Mouse (Mus musculus): Measurements from ENCODE around the gene Gpx6. TPM values are rescaled to one million over a fixed set of nuclear protein-coding genes. Genes with fewer than 3 reads are reported as not detected.

Gpx6 gene
- polyA plus RNA-seq, 1 experiment: not detected

DNA sequence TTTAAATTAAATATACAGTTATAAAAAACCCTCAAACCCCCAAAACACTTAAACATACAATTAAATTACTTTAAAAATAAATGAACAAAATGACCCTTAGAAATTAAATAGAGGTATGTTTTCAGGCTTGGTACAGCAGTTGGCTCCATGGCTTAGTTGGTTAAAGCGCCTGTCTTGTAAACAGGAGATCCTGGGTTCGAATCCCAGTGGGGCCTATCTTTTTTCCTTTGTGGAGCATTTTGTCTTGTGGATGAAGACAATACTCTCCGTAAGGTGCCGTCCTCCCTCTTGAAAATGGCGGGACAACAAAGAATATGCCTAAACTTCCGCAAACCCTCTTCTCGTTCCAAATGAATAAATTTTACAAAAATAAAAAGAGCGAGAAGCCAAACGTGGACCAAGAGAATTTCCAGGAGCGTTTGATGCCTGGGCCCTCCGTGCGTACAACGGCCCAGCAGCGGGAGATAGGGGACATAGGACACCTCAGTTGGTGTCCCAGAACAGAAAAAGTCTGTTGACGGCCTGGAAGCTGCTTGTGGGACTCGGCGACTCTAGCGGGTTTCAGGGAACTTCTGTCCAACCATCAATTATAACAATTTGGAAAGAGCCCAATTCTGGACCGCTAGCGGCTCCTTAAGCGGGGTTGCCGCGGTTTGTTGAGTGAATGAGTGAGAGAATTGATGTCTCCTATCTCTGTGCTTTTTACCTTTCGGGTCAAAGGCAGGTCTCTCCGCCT, 35.9 kb upstream of the Gpx6 start:
- Histone ChIP-seq H3K4me1 (ENCODE audit: control insufficient read depth, insufficient read depth, low read length) (no peaks in the 10 kb centered on the region; the same call in 1 of the 2 replicates), H3K4me3 (replicated peaks; ENCODE audit: control insufficient read depth, low read depth, low read length) (peak overlapping the region; percentile 42), H3K27ac (ENCODE audit: control insufficient read depth, insufficient read depth, low read depth, low read length, poor library complexity) (no peak overlapping the region)
- no peak for TF ChIP-seq CTCF (IDR thresholded peaks at IDR 0.05; ENCODE audit: control insufficient read depth, insufficient read depth, low read length)
- no peak for TF ChIP-seq POLR2A (IDR thresholded peaks at IDR 0.05; ENCODE audit: borderline replicate concordance, control insufficient read depth, low read depth, low read length)
- WGBS: under 1% methylated on average over 25 of the region's 25 CpGs

DNA sequence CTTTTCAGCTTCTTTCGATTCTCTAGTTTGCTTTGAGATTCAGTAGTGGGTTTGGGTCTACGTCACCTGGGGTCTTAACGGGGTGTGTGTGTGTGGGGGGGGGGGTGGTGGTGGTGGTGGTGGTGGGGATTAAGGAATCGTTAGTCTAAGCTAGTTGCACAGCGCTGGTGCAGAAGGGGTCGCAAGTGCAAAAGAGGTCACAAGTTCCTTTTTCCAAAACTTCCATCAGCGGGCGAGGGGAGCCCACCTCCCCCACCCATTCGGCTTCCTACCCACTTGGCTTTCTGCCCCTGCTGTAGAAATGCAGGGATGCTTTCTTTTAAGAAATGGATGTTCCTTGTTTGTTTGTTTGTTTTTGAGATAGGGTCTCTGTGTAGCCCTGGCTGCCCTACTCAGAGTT, 35.4 kb upstream of the Gpx6 start:
- WGBS: under 1% methylated on average over 9 of the region's 9 CpGs
- Histone ChIP-seq H3K4me3 (replicated peaks; ENCODE audit: control insufficient read depth, low read depth, low read length) (no peak overlapping the region), H3K4me1 (ENCODE audit: control insufficient read depth, insufficient read depth, low read length) (no peaks in the 10 kb centered on the region; the same call in 1 of the 2 replicates), H3K27ac (ENCODE audit: control insufficient read depth, insufficient read depth, low read depth, low read length, poor library complexity) (no peak overlapping the region)
- no peak for TF ChIP-seq CTCF (IDR thresholded peaks at IDR 0.05; ENCODE audit: control insufficient read depth, insufficient read depth, low read length)
- no peak for TF ChIP-seq POLR2A (IDR thresholded peaks at IDR 0.05; ENCODE audit: borderline replicate concordance, control insufficient read depth, low read depth, low read length)

DNA sequence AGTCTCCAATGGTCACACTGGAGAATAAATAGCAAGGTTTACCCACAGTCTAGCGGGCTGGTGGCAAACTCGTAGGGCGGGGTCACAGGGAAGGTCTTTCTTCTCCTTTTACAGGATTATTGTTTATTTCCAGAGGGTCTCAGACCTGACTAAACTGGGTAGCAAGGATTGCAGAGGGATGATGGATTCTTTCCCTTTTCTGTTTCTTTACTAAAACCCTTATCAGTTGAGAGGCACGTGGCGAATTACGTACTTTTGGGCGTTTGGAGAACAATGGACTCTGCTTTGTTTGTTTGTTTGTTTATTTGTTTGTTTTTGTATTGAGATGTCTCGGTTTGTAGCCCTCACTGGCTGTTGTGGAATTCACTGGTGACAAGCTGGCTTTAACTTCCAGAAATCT, 32.8 kb upstream of the Gpx6 start:
- WGBS: under 1% methylated on average over 8 of the region's 8 CpGs
- peak overlapping the region; percentile 27 for H3K4me3 ChIP-seq (replicated peaks; ENCODE audit: control insufficient read depth, low read depth, low read length)
- H3K27ac ChIP-seq (ENCODE audit: control insufficient read depth, insufficient read depth, low read depth, low read length, poor library complexity): no peak overlapping the region
- H3K4me1 ChIP-seq (ENCODE audit: control insufficient read depth, insufficient read depth, low read length): no peaks in the 10 kb centered on the region; the same call in 1 of the 2 replicates
- TF ChIP-seq POLR2A (IDR thresholded peaks at IDR 0.05; ENCODE audit: borderline replicate concordance, control insufficient read depth, low read depth, low read length) (no peak), CTCF (IDR thresholded peaks at IDR 0.05; ENCODE audit: control insufficient read depth, insufficient read depth, low read length) (no peak)

DNA sequence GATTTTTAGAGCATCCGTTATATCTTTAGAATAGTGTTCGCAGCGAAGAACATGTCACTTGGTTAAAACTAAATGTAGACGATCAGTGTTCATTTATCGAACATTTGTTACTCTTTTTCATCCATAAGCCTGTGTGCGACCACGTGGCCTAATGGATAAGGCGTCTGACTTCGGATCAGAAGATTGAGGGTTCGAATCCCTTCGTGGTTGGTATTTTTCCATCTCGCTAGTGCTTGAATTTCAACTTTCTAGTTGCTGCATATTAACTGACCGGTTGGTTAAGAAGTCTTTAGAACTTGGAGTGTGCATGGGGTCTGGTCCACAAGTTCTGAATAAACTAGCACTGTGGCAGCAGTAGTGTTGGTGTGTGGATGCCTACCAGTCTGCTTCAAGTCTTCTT, 32.4 kb upstream of the Gpx6 start:
- H3K4me1 ChIP-seq (ENCODE audit: control insufficient read depth, insufficient read depth, low read length): no peaks in the 10 kb centered on the region; the same call in 1 of the 2 replicates
- peak overlapping the region; percentile 27 for H3K4me3 ChIP-seq (replicated peaks; ENCODE audit: control insufficient read depth, low read depth, low read length)
- WGBS: 2% methylated on average over 13 of the region's 13 CpGs
- TF ChIP-seq CTCF (IDR thresholded peaks at IDR 0.05; ENCODE audit: control insufficient read depth, insufficient read depth, low read length) (no peak), POLR2A (IDR thresholded peaks at IDR 0.05; ENCODE audit: borderline replicate concordance, control insufficient read depth, low read depth, low read length) (no peak)
- no peak overlapping the region for H3K27ac ChIP-seq (ENCODE audit: control insufficient read depth, insufficient read depth, low read depth, low read length, poor library complexity)

DNA sequence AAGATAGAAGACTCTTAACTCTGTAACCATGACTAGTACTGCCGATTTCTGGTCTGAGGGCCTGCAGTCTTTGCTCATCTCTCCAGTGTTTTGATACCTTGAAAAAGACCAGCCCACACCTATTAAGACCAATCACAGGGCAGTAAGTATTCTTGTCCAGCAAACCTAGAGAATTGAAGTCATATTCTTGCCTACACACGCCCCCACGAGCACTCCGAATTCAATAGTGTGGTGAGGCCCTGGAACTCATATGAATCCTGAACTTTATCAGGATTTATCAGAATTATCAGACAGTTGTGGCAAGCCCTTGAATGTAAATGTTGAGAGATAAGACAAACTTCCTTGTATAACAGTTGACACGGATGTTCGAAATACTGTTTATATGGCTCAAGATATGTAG, 19.3 kb upstream of the Gpx6 start, which contains the start of gene Gpx5:
TSS of gene Gpx5 (minus strand) at position 101 of the 400 bp plus-strand sequence.
- 84% methylated on average over 6 of the region's 6 CpGs for WGBS
- no peaks in the 10 kb centered on the region for H3K4me1 ChIP-seq (ENCODE audit: control insufficient read depth, insufficient read depth, low read length)
- H3K4me3 ChIP-seq (replicated peaks; ENCODE audit: control insufficient read depth, low read depth, low read length): no peak within 1 kb of the TSS
- no peak within 1 kb of the TSS for H3K27ac ChIP-seq (ENCODE audit: control insufficient read depth, insufficient read depth, low read depth, low read length, poor library complexity)
- no peak for TF ChIP-seq POLR2A (IDR thresholded peaks at IDR 0.05; ENCODE audit: borderline replicate concordance, control insufficient read depth, low read depth, low read length)
- TF ChIP-seq CTCF (IDR thresholded peaks at IDR 0.05; ENCODE audit: control insufficient read depth, insufficient read depth, low read length): no peak

DNA sequence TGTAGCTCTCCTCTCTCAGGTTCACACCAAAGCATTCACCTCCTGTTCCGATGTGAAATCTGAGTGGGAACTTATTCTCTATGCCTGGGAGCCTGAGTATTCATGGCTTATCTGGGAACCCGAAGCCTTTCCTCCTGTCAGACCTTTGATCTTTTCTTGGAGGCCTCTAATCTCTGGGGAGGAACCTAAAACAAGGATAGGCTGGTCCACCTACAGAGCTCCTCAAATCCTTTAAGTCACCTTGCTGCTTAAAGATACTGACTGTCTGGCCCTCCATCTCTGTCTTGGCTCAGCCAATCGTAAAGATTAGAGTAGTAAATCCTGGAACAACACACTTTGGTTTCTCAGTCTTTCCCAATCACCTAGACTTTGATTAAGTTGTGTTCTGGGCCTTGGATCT, 13.4 kb upstream of the Gpx6 start:
- Histone ChIP-seq H3K4me3 (replicated peaks; ENCODE audit: control insufficient read depth, low read depth, low read length) (no peak overlapping the region), H3K27ac (ENCODE audit: control insufficient read depth, insufficient read depth, low read depth, low read length, poor library complexity) (no peak overlapping the region), H3K4me1 (ENCODE audit: control insufficient read depth, insufficient read depth, low read length) (no peaks in the 10 kb centered on the region)
- TF ChIP-seq POLR2A (IDR thresholded peaks at IDR 0.05; ENCODE audit: borderline replicate concordance, control insufficient read depth, low read depth, low read length): no peak
- TF ChIP-seq CTCF (IDR thresholded peaks at IDR 0.05; ENCODE audit: control insufficient read depth, insufficient read depth, low read length): no peak
- 59% methylated on average over 3 of the region's 3 CpGs for WGBS

DNA sequence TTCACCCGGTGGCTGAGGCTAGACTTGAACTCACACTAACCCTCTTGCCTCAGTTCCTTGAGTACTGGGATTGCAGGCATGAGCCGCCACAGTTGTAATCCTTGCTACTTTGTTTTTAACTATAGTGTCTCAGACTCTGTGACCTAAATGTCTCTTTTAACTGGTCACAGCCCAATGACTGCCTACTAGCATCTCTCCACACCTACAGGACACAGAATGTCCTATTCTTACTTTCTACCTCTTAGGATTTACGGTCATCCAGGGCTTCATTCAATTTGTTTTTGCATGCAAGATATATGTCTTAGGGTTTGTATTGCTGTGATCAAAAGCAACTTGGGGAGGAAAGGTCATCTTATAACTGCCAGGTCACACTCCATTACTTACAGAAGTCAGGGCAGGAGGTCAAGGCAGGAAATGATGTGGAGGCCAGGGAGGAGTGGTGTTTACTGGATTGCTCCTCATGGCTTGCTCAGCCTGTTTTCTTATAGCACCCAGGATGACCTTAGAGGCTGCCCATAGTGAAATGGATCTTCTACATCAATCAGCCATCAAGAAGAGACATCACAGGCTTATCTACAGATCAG, 7.3 kb upstream of the Gpx6 start:
- no peaks in the 10 kb centered on the region for H3K4me1 ChIP-seq (ENCODE audit: control insufficient read depth, insufficient read depth, low read length)
- no peak for TF ChIP-seq POLR2A (IDR thresholded peaks at IDR 0.05; ENCODE audit: borderline replicate concordance, control insufficient read depth, low read depth, low read length)
- TF ChIP-seq CTCF (IDR thresholded peaks at IDR 0.05; ENCODE audit: control insufficient read depth, insufficient read depth, low read length): no peak
- no peak overlapping the region for H3K4me3 ChIP-seq (replicated peaks; ENCODE audit: control insufficient read depth, low read depth, low read length)
- WGBS: 85% methylated on average over 3 of the region's 3 CpGs
- H3K27ac ChIP-seq (ENCODE audit: control insufficient read depth, insufficient read depth, low read depth, low read length, poor library complexity): no peak overlapping the region

DNA sequence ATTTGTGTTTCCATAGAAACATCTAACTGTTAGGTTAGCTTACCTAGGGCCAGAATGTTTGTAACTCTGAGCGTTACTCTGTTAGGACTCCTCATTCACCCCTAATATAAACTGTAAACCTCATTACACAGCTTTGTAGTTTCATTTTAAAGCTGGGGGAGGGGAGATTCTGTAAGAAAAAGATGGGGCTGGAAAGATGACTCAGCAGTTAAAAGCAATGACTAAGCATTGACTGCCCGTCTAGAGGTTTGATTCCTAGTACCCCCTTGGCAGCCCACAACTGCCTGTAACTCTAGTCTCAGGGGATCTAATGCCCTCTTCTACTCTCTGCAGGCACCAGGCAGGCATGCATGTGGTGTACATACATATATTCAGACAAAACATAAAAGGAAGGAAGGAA, 2.1 kb upstream of the Gpx6 start:
- no peak overlapping the region for H3K4me3 ChIP-seq (replicated peaks; ENCODE audit: control insufficient read depth, low read depth, low read length)
- H3K4me1 ChIP-seq (ENCODE audit: control insufficient read depth, insufficient read depth, low read length): no peaks in the 10 kb centered on the region
- TF ChIP-seq POLR2A (IDR thresholded peaks at IDR 0.05; ENCODE audit: borderline replicate concordance, control insufficient read depth, low read depth, low read length): no peak
- no peak for TF ChIP-seq CTCF (IDR thresholded peaks at IDR 0.05; ENCODE audit: control insufficient read depth, insufficient read depth, low read length)
- WGBS: 44% methylated on average over 2 of the region's 2 CpGs
- no peak overlapping the region for H3K27ac ChIP-seq (ENCODE audit: control insufficient read depth, insufficient read depth, low read depth, low read length, poor library complexity)
